Mouse (Mus musculus) c-Kit-positive CD71-positive TER-119-negative erythroid progenitor cells, embryonic 14.5 days (primary cell): Measurements from ENCODE around the gene Bst2.
A peak's percentile ranks its signal among the peaks of the same experiment; 100 is the strongest.
"Not testable (repeated sequence)": the region's sequence is repeated elsewhere in the genome, so short reads cannot be mapped to it uniquely, and the experiment has no call there.

Experiments
- DNase-seq: peaks from one replicate; pipeline ENCODE4 v3.0.0-alpha.2; 2013; ENCODE audit warnings: low read depth

Gene Bst2

DNA sequence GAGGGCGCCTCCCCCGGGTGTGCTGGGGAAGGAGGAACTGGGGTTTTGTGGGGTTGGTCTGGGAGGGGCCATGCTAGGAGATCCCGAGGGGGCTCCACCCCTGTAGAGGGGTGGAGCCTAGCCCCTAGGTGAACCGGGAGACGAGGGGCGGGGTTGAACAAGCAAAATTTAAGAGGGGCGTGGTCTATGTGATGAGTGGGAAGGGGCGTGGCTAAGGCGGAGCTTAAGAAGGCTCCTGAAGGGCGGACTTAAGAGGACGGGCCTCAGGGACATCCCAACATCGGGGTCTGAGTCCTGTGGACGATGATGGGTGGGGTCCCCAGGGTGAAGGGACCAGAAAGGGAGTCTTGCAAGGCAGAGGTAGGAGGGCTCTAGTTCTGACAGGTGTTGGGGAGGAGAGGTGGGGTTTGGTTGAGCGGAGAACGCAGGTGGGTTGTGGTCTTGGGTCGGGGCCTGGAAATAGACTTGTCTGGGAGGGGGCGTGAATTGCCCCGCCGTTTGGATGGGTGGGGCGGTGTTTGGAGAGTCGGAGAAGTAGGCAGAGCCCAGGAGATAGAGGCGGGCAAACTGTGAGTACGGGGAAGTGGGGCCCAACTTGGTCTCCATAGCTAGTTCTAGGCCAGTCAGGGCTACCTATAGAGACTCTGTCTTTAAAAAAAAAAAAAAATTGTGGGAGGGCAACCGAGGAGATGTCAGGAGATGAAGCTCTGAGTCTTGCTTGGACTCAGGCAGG is 21.9 kb upstream of the Bst2 start:
- peak; percentile 85 for DNase-seq

DNA sequence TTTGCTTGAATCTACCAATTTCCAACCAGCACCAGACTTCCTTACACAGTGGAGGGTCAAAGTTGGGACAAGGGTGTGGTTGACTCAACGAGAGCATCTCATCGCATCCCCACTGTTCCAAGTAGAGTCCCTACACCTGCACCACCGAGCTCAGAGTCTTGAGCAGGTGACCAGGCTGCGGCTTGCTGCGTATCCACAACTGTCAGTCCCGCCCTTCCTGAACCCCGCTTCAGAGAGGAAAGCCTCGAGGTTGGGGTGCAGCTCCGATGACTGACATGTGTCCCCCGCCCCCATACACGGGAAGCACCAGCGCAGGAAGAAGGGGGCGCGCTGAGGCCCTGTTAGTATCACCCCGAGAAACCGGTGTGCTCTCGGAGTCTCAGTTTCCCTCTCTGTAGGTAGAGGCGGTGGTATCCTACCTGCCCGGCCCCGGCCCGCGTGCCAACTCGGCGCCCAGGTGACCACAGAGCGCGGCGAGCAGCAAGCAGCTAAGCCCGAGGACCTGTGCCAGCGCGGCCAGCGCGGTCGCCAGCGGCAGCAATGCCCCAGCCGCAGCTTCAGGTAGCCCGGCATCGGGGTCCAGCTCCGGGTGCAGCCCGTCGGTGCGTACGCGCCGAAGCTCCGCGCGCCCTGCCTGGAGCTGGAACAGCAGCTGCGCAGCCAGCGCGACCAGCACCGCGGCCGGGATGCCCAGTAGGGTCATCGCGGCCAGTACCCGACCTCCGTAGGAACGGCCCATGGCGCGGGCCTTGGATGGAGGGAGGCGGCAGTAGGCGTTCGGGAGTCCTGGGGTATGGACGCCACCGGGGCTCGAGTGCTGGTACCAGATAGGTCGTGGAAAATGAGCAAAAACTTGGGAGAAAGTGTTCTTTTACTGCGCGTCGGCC is 21.1 kb upstream of the Bst2 start, which contains the start of gene Tmem221:
Gene Tmem221, minus strand, starts transcription at position 801 of the 887 bp plus-strand sequence.
- no peak for DNase-seq

DNA sequence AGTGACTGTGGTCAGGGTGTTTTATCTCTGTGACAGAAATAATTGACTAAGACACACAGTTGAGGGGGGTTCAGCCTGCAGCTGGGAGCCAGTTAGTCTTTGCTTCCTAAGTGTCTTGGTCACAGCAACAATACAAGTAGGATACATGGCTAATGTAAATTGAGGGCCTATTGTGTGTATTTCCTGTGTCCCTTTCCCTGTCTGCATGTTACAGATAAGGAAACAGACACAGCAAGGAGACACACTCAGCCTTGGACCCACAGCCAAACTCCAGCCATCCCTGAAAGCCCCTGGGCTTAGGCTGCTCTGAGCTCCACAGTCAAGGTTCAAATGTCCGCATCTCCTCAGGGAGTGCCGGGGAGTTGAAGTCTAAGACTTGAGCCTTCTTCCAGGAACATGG is 17.4 kb upstream of the Bst2 start:
- DNase-seq: no peak

DNA sequence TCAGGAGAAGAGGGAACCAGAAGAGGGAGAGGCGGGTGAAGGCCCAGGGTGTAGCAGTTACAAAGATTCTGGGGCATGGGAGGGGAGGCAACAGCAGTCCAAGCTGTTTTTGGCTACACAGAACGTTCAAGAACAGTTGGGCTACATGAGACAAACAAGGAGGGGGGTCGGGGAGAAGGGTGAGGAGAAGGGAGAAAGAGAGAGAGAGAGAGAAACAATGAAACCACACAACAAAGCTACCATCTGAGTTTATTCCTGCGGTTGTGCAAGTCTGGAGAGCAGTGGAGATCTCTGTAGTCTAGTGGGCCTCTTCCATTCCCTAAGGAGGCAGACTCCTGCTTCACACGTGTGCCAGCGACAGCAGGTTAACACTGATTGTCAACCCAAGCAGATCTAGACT is 16.7 kb upstream of the Bst2 start:
- DNase-seq: no peak

DNA sequence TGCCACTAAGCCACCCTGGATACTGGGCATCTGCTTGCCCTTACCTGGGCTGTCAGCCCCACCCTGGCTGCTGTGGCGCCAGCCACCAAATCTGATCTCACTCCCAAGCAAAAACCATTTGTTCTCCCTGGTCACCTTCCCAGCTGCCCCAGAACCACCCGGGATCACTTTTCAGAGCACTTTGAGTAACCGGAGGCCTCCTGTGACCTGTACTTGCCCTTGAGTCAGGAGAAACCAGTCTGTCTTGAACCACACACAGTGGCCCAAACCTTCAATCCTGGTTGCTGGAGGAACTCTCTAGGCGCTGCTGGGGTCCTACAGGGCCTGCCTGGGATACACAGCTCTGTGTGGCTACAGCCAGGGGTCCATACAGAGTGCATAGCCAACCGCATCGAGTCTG is 15.5 kb upstream of the Bst2 start:
- DNase-seq: no peak

DNA sequence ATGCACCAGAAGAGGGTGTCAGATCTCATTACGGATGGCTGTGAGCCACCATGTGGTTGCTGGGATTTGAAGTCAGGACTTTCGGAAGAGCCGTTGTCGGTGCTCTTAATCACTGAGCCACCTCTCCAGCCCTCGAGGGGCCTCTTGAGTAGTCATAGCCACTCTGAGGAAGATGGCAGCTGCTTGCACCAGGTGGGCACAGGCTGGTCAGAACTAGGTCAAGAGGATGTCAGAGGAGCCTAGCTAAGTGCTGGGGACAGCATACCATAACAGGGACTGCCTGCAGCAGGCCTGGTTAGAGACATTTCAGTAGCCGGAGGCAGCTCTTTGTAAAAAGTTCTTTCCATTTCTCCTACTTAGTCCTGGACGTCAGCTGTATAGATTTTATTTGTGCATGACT is 13.5 kb upstream of the Bst2 start:
- no peak for DNase-seq

DNA sequence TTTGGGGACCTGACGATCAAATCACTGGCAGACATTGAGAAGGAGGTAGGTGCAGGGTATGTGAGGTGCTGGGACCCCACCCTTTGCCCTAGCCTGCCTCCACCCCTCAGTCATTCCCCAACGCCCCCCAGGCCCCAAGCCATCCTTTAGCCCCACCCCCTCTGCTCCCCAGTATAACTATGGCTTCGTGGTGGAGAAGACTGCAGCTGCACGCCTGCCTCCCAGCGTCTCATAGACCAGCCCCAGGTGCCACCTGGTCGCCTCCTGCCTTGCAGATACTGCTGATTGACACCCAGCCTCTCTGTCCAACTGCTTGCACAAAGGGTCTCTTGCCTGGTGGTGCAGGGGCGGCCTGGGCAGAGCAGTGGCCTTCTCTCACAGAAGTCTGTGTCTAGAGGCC is 10.3 kb upstream of the Bst2 start:
- no peak for DNase-seq

DNA sequence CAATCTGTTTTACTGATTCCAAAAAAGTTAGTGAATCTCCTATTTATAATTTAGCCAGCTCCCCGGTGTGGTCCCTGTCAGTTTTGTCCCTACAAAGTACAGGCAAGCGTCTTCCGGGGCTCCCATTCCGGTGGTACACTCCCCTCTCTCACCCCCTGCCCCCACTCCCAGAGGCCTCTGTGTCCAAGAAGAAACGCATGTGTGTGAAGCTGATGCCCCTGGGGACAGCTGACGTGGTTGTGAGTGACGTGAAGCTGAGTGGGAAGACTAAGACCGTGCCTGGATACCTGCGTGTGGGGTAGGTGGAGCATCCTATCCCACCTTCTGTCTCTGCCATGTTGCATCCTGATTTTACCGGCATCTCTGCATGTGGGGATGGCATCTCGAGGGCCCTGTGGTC is 7.8 kb upstream of the Bst2 start:
- DNase-seq: no peak

DNA sequence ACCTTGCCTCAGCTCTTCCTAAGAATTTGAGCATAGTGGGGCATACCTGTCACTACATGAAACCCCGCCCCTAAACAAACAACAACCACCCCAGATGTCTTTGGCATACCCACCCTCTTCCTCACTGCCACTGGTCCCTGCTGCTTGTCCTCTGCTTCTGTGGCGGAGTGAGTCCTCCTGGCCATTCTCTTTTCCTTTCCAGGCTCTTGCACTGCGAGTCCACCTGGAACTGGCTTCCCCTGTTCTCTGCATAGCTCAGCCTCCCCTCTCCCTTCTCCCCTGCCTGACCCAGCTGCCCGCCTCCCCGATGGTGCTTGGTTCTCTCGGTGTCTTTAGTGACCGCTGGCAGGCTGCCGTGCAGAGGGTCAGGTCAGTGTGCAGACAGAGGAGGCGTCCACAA is 6.5 kb upstream of the Bst2 start:
- DNase-seq: no peak

DNA sequence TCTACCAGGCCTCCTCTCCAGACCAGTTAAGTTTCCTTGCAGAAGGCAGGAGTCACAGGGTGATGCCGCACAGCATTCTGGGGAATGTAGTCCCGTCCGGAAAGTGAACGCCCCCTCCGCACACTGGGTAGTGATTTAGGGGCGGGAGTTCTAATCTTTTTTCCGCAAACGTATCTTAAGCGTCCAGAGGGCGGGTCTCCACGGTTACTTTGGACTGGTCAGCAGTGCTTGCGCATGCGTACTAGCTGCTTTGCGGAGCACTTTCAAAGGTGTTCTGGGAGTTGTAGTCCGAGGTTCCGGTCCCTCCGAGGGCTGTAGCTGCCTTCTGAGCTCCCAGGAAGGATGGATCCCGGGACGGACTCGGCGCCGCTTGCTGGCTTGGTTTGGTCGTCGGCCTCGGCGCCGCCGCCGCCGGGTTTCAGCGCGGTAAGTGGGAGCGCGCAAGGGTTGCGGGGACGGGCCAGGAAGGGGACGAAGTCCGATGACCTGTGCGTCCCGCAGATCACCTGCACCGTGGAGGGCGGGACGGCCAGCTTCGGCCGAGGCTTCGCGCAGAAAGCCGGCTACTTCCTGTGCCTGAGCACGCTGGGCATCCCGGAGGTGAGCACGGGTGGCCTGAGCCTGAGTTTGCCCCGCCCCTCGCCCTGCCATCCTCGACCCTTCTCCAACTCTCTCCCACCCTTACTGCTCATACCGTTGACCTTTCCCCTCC is 5.5 kb upstream of the Bst2 start, which contains the start of gene Mvb12a:
Gene Mvb12a, plus strand, starts transcription at position 291 of the 712 bp plus-strand sequence.
- peak; percentile 96 for DNase-seq

DNA sequence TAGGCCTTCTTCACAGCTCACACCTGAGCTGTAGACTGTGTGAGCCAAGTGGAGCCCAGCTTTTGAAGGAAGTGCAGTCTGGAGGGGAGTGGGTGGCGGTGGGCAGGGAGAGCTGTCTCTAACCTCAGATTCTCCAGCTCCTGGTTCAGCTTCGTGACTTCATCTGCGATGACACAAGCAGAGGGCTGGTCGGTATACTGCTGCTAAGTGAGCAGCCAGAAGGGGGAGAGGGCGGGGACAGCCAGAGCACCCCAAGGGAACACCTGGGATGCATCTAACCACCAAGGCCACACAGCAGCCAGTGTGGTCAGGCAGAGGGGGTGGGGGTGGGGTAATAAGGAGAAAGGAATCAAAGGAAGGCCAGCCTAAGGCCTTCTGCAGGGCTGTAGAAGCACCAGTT is 1.6 kb downstream of the Bst2 start:
- DNase-seq: no peak

DNA sequence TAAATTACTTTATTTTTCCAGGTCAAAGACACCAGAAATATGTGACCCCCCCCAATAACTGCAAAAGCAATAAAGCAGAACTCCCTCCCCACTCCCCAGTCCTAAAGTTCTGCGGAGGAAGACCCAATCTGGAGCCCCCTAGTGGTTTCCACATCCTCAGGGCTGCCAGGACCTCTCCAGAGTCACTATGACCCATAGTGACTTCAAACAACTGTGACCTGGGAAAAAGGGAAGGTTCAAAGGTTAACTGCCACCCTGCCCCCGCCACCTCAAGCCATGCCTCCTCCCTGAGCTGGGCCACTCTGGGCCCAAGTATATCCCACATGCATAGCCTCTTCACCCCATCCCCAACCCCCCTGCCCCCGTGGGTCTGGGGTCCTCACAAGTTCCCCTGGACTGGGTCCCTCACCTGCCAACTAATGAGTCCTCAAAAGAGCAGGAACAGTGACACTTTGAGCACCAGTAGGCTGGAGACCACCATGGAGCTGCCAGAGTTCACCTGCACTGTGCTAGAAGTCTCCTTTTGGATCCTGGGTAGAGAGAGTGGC is 2.9 kb downstream of the Bst2 start:
- no peak for DNase-seq

DNA sequence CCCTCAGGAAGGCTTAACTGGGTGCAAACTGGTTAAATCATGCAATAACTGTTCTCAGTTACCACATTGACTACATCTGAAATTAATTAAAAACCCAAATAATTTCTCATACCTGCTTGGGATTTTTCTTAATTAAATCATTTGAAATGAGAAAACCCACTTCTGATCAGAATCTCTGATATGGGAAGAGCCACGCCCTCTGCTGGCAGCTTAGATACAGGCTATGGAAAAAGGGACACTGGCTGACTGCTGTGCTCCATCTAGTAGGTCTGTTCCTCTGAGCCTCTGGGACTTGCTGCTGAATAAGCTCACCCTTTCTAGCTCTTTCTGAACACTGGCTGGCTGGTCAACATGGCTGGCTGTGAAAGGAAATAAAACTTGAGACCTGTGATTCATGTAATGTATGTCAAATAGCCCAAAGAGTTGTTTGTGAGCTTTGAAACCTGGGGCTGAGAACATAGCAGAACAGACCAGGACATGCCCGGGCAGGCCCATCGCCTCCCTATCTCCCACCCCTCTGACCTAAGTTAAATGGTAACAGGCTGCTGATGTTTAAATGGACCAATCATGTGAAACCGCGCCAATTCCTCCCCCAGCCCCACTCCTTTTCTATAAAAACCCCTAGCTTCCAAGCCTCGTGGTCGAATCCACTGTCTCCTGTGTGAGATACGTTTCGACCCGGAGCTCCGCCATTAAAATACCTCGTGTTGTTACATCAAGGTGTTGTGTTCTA is 6.4 kb downstream of the Bst2 start:
- DNase-seq: not testable (repeated sequence)

DNA sequence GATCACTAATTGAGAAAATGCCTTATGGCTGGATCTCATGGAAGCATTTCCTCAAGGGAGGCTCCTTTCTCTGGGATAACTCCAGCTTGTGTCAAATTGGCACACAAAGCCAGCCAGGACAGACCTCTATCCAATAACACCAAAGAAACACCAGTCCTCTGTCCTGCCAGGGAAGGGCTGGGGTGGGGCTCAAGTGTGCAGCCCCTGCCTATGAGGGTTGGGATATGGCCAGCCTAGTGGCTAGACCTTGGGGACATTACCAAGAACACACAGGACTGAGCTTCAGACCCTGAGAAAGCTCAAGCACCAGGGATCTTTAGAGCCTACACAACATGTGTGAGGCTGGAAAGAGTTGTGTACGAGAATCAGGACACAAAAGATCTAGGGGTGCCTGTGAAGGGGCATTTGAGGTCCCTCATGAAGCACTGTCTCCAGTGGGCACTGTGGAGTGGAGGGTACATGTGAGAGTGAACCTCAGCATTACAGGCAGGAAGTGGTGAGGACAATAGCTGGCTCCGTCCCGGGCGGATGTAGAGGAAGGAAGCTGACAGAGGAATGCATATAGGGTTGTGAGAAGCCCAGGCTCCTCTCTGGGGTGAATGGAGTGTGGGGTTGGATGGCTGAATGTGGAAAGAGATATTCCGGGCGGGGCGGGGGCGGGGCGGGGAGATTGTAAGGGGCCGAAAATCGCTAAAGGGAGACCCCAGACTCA is 8.7 kb downstream of the Bst2 start:
- no peak for DNase-seq

DNA sequence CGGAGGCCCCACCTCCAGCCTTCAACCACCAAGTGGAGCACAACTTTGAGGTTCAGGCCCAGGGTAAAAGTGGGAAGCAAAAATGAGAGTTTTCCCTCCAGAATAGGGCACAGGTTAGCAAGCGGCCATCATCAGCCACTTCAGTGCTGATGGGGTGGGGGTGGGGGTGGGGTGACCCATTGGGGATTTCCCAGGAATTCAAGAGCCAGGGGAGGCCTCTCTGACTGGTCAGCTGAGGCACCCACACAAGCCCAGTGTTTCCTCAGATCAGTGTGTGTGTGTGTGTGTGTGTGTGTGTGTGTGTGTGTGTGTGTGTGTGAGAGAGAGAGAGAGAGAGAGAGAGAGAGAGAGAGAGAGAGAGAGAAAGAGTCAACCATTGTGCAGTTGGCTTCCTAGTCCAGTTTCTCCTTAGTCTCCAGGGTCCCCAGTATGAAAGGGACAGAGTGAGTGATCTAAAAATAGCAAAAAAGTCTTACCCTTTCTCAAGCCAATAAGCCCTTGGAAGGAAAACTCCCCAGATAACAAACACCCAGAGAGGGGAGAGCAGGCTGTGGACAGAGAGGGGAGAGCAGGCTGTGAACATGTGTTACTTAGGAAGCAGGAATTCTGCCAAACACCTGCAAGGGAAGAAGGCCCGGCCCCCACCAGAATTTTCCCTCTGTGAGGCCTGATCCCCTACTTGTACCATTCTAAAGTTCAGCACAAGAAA is 9.9 kb downstream of the Bst2 start:
- no peak for DNase-seq

DNA sequence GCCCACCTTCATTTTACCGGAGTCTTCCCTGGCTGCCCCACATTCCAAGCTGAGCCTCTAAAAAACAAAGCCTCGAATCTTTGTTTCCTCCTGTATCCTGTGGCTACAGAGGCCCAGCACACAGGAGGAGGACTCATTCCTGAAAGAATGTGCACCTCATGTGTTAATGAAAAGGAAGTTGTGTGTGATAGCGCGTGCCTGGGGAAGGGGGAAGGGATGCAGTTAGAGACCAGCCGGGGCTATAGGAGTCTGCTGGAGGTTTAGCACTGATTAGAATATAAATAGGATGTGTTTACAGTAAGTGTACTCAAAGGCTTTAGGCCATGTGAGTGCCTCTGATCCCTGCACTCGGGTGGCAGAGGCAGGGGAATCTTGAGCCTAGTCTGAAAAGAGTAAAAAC is 11.0 kb downstream of the Bst2 start:
- DNase-seq: no peak

DNA sequence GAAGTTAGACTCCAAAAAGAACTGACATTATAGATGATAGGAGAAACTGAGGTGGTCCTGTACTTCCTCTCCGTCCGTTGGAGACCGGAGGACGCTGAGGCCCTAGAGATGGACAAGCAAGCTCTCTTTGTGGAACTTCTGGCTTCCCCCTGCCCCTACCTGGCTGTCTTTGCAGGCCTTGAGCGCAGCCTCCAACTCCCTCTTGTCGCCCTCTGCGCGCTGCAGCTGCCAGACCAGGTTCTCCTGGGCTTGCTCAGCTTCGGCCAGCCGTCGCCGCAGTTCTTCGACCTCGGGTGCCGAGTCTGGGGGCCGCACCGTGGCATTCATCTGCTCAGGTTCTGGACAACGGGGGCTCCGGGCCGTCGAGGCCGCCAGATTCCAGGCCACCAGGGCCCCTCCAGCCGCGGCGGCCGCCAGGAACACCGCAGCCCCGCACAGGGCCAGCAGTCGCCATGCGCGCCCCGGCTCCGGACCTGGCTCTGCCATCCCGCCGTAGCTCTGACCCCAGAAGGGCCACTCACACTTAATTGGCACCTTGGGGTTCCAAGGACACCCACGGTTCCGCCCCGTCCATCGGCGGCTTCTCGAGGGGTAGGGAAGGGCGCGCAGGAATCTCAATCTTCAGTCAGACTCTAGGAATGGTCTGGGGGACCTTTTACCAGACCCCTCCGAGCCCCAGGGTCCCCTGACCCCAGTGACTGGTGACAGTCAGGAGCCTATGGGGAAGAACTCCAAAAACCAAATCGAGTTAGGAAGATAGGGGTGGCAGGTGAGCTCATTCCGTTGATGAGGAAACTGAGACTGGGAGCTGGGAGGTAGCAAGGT is 11.8 kb downstream of the Bst2 start, which contains the start of gene Ccdc194:
Gene Ccdc194, minus strand, starts transcription at position 486 of the 825 bp plus-strand sequence.
- no peak for DNase-seq

DNA sequence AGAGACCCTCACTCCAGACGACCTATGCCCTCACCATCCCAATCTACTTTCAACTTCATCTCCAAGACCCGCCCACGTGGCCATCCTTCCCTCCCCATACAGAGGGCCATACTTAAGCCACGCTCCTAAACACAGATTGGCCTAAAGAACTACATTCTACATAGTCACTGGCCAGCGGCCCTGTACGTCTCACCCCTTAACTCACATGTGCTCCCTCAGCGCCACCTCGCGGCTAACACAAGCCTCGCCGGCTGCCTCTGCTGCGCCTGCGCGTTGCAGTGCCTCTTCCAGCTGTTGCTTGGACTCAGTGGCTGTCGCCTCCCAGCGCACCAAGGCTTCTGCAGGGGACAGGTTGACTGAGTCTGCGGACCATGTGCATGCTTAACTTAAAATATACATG is 15.6 kb downstream of the Bst2 start:
- peak; percentile 89 for DNase-seq
